Mouse (Mus musculus) hindbrain, postnatal 0 days (tissue): ENCODE measurements around the gene Ptchd1. TPM values are rescaled to one million over a fixed set of nuclear protein-coding genes. Genes with fewer than 3 reads are reported as not detected.

Experiments used
- ATAC-seq: fragments of 200-750 bp; cut with Nextera tagmentation; 2 replicates; pipeline ENCODE4 v1.8.0; 2017; ENCODE audit warnings: mild to moderate bottlenecking, moderate TSS enrichment, moderate library complexity
- DNase-seq: peaks from one replicate; pipeline ENCODE4 v3.0.0-alpha.2; 2015; ENCODE audit warnings: low spot score
- H3K27ac ChIP-seq: fragments of 300-500 bp; sonication (generic); 2 replicates; pipeline ENCODE4 v1.5.1; 2014; ENCODE audit warnings: mild to moderate bottlenecking
- H3K27me3 ChIP-seq: fragments of 300-500 bp; sonication (generic); 2 replicates; pipeline ENCODE4 v1.6.1; 2014; ENCODE audit warnings: low read length, mixed read lengths; ENCODE audit not compliant: insufficient read depth
- H3K36me3 ChIP-seq: fragments of 300-500 bp; sonication (generic); 2 replicates; pipeline ENCODE4 v1.6.1; 2014; ENCODE audit warnings: low read length, mixed read lengths; ENCODE audit not compliant: insufficient read depth
- H3K4me1 ChIP-seq: fragments of 300-500 bp; sonication (generic); 2 replicates; pipeline ENCODE4 v1.6.1; 2014; ENCODE audit warnings: antibody characterized with exemption, low read length, mixed read lengths; ENCODE audit not compliant: insufficient read depth
- H3K4me2 ChIP-seq: fragments of 300-500 bp; sonication (generic); 2 replicates; pipeline ENCODE4 v1.6.1; 2014; ENCODE audit warnings: low read depth, mild to moderate bottlenecking, low read length, moderate library complexity, mixed read lengths
- H3K4me3 ChIP-seq: fragments of 300-500 bp; sonication (generic); 2 replicates; pipeline ENCODE4 v1.5.1; 2014; ENCODE audit warnings: low read length
- H3K9ac ChIP-seq: fragments of 300-500 bp; sonication (generic); replicated peaks from 2 replicates; pipeline ENCODE4 v1.6.1; 2014; ENCODE audit warnings: mild to moderate bottlenecking, low read length, moderate library complexity, mixed read lengths
- H3K9me3 ChIP-seq: fragments of 300-500 bp; sonication (generic); 2 replicates; pipeline ENCODE4 v1.6.1; 2016; ENCODE audit warnings: low read length, mixed read lengths
- CTCF ChIP-seq: IDR thresholded peaks from 2 replicates; pipeline ENCODE4 v1.5.1; 2016; ENCODE audit warnings: antibody characterized with exemption, control low read depth, low read depth
- WGBS: fragments of 180-500 bp; shearing (Covaris S2); extraction: QIAGEN DNeasy Blood & Tissue Kit; methylation state at CpG from one replicate; pipeline ENCODE4 v1.1.7; 2014; 5-methylcytosine and 5-hydroxymethylcytosine counted together
- polyA plus RNA-seq: library from polyadenylated mRNA; unstranded; fragments of >200 nt; fragmentation: Nextera tagmentation; extraction: Ambion mirVana; gene quantifications from 2 replicates; pipeline ENCODE4 v1.2.1, GENCODE M21; 2015
- total RNA-seq: library from RNA; depleted of rRNA; stranded (reverse); fragments of >200 nt; gene quantifications from 2 replicates; pipeline ENCODE4 v1.2.3, GENCODE M21; 2014

The Ptchd1 gene
- total and polyA plus RNA-seq, 2 experiments from 2014 or later: 15.1 to 21.7 TPM

DNA sequence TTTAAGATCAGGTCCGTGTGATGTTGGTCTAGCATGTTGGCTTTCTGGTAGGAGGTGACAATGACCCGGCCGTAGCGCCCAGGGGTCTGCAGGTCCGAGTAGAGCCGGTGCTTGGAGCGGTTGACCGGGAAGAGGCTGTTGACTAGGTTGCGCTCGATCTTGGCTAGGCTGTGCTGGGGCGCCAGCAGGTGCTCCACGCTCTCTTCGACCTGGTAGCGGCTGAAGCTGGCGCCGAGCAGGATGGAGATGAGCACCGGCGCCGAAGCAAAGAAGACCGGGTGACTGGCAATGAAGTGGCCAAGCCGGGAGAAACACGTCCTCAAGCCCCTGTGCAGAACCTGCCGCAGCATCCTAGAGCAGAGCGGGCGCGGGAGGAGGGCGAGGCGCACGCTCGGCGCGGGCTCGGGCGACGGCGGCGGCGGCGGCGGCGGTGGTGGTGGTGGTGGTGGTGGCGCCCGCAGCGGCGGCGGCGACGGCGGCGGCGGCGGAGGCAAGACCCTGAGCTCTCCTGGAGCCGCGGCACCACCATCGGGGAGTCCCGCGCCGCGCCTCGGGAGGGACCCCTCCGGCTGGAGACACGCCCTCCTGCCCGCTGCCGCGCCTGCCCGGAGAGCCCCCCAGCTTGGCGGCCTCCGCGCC lies 534 bp downstream of the Ptchd1 start:
- Histone ChIP-seq H3K27me3 (no peaks in the 10 kb centered on the region), H3K4me2 (peak overlapping the region; percentile 63), H3K4me3 (peak overlapping the region; percentile 54), H3K4me1 (no peaks in the 10 kb centered on the region), H3K9me3 (no peaks in the 10 kb centered on the region), H3K9ac (peak overlapping the region; percentile 61), H3K27ac (peak overlapping the region; percentile 79), H3K36me3 (no peaks in the 10 kb centered on the region)
- no peak for TF ChIP-seq CTCF
- ATAC-seq: peak; percentile 74
- 32% methylated on average over 23 of the region's 69 CpGs for WGBS
- DNase-seq: peak; percentile 22

- Histone ChIP-seq H3K9me3 (no peaks in the 10 kb centered on the region), H3K4me2 (peak overlapping the region; percentile 63), H3K36me3 (no peaks in the 10 kb centered on the region), H3K4me1 (no peaks in the 10 kb centered on the region), H3K27ac (peak overlapping the region; percentile 79), H3K4me3 (peak overlapping the region; percentile 54), H3K27me3 (no peaks in the 10 kb centered on the region), H3K9ac (peak overlapping the region; percentile 61)
- TF ChIP-seq CTCF: no peak
- ATAC-seq (peak; percentile 37), DNase-seq (peak; percentile 4)
- 15% methylated on average over 24 of the region's 24 CpGs for WGBS
Observed at GRCm38 (mm10) chrX:155622527-155622926, 1.1 kb downstream of the Ptchd1 start.

DNA sequence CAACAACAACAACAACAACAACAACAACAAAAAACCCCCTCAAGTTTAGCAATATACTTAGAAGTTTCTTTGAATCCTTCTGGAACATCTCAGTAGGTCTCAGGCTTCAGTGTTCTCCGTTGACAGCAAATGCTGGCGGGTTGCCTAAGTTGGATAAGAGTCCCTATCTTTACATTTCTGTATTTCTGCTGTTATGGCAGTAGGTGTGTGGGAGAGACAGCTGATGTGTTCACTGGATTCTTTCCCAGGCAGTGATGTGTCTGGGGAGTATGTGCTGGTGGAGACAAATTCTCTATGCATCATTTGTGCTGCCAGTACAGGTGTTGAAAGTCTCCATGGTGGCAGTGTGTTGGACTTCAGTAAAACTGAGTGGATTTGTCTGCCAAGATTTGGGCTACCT lies 22.4 kb downstream of the Ptchd1 start:
- Histone ChIP-seq H3K9ac (no peak overlapping the region), H3K9me3 (no peaks in the 10 kb centered on the region), H3K4me1 (no peaks in the 10 kb centered on the region), H3K36me3 (no peaks in the 10 kb centered on the region), H3K27me3 (no peaks in the 10 kb centered on the region), H3K4me2 (no peak overlapping the region), H3K4me3 (no peak overlapping the region), H3K27ac (no peak overlapping the region)
- WGBS: 88% methylated on average over 2 of the region's 2 CpGs
- DNase-seq: no peak
- TF ChIP-seq CTCF: no peak
- no peak for ATAC-seq

GRCm38 (mm10) chrX:155596390-155596789 lies 27.2 kb downstream of the Ptchd1 start:
- no peaks in the 10 kb centered on the region for H3K27me3 ChIP-seq
- H3K27ac ChIP-seq: no peak overlapping the region
- DNase-seq (no peak), ATAC-seq (no peak)
- TF ChIP-seq CTCF: no peak
- no peak overlapping the region for H3K9ac ChIP-seq
- H3K4me1 ChIP-seq: no peaks in the 10 kb centered on the region
- no peaks in the 10 kb centered on the region for H3K9me3 ChIP-seq
- H3K4me2 ChIP-seq: no peak overlapping the region
- no peaks in the 10 kb centered on the region for H3K36me3 ChIP-seq
- H3K4me3 ChIP-seq: no peak overlapping the region

DNA sequence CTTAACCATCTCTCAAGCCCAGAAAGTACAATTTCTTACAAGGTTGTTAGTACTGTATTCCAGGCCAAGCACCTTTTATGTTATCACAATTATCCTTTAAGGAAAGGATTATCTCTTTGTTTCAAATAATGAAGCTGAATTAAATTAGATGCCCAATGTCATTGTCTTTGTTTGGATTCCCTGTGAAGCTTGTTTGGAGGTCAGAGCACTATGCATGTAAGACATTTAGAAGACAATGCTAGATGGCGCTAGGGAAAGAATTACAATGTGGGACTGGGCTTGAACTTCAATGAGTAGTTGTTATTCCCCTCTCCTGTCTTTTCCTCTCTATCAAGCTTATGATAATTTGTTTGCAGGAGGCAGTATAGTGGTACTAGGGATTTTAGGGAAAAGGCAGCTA lies 28.9 kb downstream of the Ptchd1 start:
- Histone ChIP-seq H3K4me3 (no peak overlapping the region), H3K4me1 (no peaks in the 10 kb centered on the region), H3K36me3 (no peaks in the 10 kb centered on the region), H3K4me2 (no peak overlapping the region), H3K9me3 (no peaks in the 10 kb centered on the region), H3K27ac (no peak overlapping the region), H3K27me3 (no peaks in the 10 kb centered on the region), H3K9ac (no peak overlapping the region)
- TF ChIP-seq CTCF: no peak
- 48% methylated on average over 1 of the region's 1 CpGs for WGBS
- ATAC-seq: no peak
- no peak for DNase-seq

DNA sequence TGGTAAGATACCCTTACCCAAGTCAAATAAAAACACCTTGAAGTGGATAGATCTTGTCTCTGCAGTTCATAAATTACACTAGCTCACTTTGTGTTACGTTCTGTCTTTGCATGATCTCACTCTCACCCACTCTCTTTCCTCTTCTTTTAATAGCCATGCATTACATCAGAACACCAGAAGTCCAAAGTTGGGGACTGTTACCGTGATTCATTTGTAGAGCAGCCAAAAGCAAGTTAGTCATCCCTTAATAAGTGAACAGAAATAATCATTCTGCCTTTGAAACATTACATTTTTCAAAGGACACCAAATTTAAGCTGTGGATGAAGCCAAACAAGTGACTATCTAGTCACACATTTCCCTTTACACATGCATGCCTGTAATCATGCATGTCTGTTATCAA lies 31.1 kb downstream of the Ptchd1 start:
- H3K4me3 ChIP-seq: no peak overlapping the region
- DNase-seq (no peak), ATAC-seq (no peak)
- H3K9me3 ChIP-seq: no peaks in the 10 kb centered on the region
- no peak overlapping the region for H3K9ac ChIP-seq
- 74% methylated on average over 2 of the region's 2 CpGs for WGBS
- H3K36me3 ChIP-seq: no peaks in the 10 kb centered on the region
- no peak for TF ChIP-seq CTCF
- no peak overlapping the region for H3K27ac ChIP-seq
- no peak overlapping the region for H3K4me2 ChIP-seq
- H3K27me3 ChIP-seq: no peaks in the 10 kb centered on the region
- H3K4me1 ChIP-seq: no peaks in the 10 kb centered on the region

- 72% methylated on average over 3 of the region's 3 CpGs for WGBS
Observed at GRCm38 (mm10) chrX:155591490-155591889, 32.1 kb downstream of the Ptchd1 start.

More at GRCm38 (mm10) chrX:155591490-155591889, 32.1 kb downstream of the Ptchd1 start:
- no peak overlapping the region for H3K4me3 ChIP-seq
- H3K9ac ChIP-seq: no peak overlapping the region
- H3K36me3 ChIP-seq: no peaks in the 10 kb centered on the region
- H3K9me3 ChIP-seq: no peaks in the 10 kb centered on the region
- DNase-seq (peak; percentile 3), ATAC-seq (no peak)
- no peak for TF ChIP-seq CTCF
- no peak overlapping the region for H3K27ac ChIP-seq
- H3K4me1 ChIP-seq: no peaks in the 10 kb centered on the region
- no peaks in the 10 kb centered on the region for H3K27me3 ChIP-seq
- no peak overlapping the region for H3K4me2 ChIP-seq
